Mouse (Mus musculus) kidney, adult 2 months (tissue): ENCODE measurements at regions not wholly inside any gene's neighbourhood (a gene's known extent, or its start where the extent isn't known, plus 50 kb on each side); places are given as distances from the start of the nearest gene placed in this dataset.

Source experiments
- CTCF ChIP-seq: fragments of 200-500 bp; conservative IDR thresholded peaks from 2 replicates; pipeline ENCODE4 v1.5.1; 2011; ENCODE audit warnings: low read depth, mild to moderate bottlenecking, control low read depth, low read length, moderate library complexity, mixed read lengths; ENCODE audit not compliant: insufficient read depth, insufficient read length
- POLR2A ChIP-seq: fragments of 200-500 bp; IDR thresholded peaks from one replicate; pipeline ENCODE4 v1.6.1; 2011; ENCODE audit warnings: low read depth, low read length, control low read depth

- TF ChIP-seq POLR2A (no peak), CTCF (no peak)
Observed at GRCm38 (mm10) chr7:106550881-106551575, 129.4 kb downstream of the Olfr693 start.
